Mouse (Mus musculus) cerebellum, adult 2 months (tissue): ENCODE measurements around the gene Ceacam10. TPM values are rescaled to one million over a fixed set of nuclear protein-coding genes. Genes with fewer than 3 reads are reported as not detected.
A peak's percentile ranks its signal among the peaks of the same experiment; 100 is the strongest.
"Not testable (repeated sequence)": the region's sequence is repeated elsewhere in the genome, so short reads cannot be mapped to it uniquely, and the experiment has no call there.

Experiments used
- DNase-seq, 2 experiments: peaks; one replicate each; pipeline ENCODE4 v3.0.0; 2021
- H3K27ac ChIP-seq: fragments of 200-500 bp; 2 replicates; pipeline ENCODE4 v1.5.1; 2012; ENCODE audit warnings: low read length, control low read depth, inconsistent platforms; ENCODE audit not compliant: insufficient read depth
- H3K27me3 ChIP-seq: fragments of 200-500 bp; 2 replicates; pipeline ENCODE4 v1.6.1; 2012; ENCODE audit warnings: inconsistent platforms, mild to moderate bottlenecking, low read length, moderate library complexity; ENCODE audit not compliant: control insufficient read depth, insufficient read depth
- H3K4me1 ChIP-seq: fragments of 200-500 bp; 2 replicates; pipeline ENCODE4 v1.6.1; 2011; ENCODE audit warnings: low read length; ENCODE audit not compliant: control insufficient read depth, insufficient read depth
- H3K4me3 ChIP-seq: fragments of 200-500 bp; replicated peaks from 2 replicates; pipeline ENCODE3; 2011; ENCODE audit warnings: mild to moderate bottlenecking, low read depth, low read length, control low read depth; ENCODE audit not compliant: insufficient read depth
- CTCF ChIP-seq: fragments of 200-500 bp; IDR thresholded peaks from 2 replicates; pipeline ENCODE4 v1.5.1; 2011; ENCODE audit warnings: low read depth, mild to moderate bottlenecking, control low read depth, low read length, moderate library complexity, borderline replicate concordance; ENCODE audit not compliant: insufficient read depth
- POLR2A ChIP-seq: fragments of 200-500 bp; IDR thresholded peaks from 2 replicates; pipeline ENCODE4 v1.6.1; 2011; ENCODE audit warnings: low read length, control low read depth, borderline replicate concordance; ENCODE audit not compliant: insufficient read depth
- WGBS: fragments of 180-500 bp; shearing (Covaris S2); methylation state at CpG from one replicate; pipeline ENCODE4 v1.1.7; 2018; 5-methylcytosine and 5-hydroxymethylcytosine counted together
- polyA plus RNA-seq: library from polyadenylated mRNA; depleted of rRNA; stranded (reverse); fragments of >200 nt; gene quantifications from 2 replicates; pipeline ENCODE4 v1.2.3, GENCODE M21; 2012; rRNA removed

Gene Ceacam10
- polyA plus RNA-seq, result 0.29 and 0.30 TPM in 2 replicates

GRCm38 (mm10) chr7:24776918-24777317, at the start of gene Ceacam10:
Gene Ceacam10 (plus strand): TSS chr7:24777206.
- not testable (repeated sequence) for H3K27ac ChIP-seq, H3K4me1 ChIP-seq, H3K4me3 ChIP-seq, H3K27me3 ChIP-seq, DNase-seq
- 39% methylated on average over 4 of the region's 4 CpGs for WGBS

DNA sequence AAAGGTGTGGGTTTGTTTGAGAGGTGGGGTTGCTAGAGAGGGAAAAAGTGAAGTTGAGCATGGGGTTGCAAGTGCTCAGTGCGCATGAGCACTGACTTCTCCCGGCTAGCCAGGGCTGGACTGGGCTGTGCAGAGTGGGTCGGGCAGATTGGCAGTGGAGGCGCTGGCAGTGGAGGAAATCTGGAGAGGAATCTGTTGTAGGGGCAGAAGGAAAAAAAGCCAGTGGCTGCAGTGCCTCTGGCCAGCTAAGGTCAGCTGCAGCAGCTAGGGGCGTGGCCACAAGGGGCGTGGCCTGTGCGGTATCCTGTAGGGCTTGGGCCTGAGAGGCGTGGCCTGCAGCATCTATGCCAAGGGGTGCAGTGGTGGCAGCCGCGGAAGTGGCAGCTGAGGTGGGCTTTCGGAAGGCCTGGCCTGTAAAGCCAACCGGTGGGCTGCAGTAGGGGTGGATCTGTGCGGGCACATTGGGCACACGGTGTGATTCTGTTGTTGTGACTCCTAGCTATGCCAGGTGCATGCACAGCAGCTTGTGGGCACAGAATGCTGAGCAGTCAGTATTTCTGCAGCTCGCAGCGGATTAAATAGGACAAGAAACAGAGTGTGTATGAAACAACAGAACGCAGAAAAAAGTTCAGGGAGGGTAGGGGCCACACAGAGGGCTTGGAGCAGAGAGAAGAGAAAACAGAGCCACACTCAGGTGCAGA, 40.9 kb upstream of the Ceacam10 start:
- WGBS, result 7% methylated on average over 17 of the region's 17 CpGs
- Histone ChIP-seq H3K4me3 (no peak overlapping the region), H3K27ac (no peak overlapping the region), H3K27me3 (no peaks in the 10 kb centered on the region), H3K4me1 (no peaks in the 10 kb centered on the region)
- TF ChIP-seq POLR2A, result no peak
- no peak for TF ChIP-seq CTCF
- peak in 1 of 2 experiments; percentile 2 for DNase-seq

DNA sequence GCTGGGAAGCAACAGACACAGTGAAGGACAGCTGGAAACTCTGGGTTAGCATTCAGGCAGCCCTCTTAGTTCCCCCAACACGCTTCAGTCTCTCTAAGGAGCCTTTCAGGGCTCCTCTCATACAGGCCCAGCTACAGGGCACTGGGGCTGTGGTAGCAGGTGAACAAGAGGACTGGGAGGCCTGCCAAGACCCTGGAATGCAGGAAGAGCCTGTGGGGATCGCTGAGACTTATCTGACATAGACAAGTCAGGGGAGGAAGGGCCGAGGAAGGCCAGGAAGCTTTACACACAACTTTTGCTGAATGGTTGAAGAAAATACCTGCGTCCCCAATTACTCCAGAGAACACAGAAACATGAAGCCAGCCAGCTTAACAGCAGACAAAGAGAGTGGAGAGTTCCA, 26.3 kb upstream of the Ceacam10 start:
- H3K27me3 ChIP-seq, result no peaks in the 10 kb centered on the region
- 24% methylated on average over 4 of the region's 4 CpGs for WGBS
- no peaks in the 10 kb centered on the region for H3K4me1 ChIP-seq
- H3K27ac ChIP-seq, result no peak overlapping the region
- no peak for DNase-seq
- no peak overlapping the region for H3K4me3 ChIP-seq
- TF ChIP-seq CTCF (no peak), POLR2A (no peak)

DNA sequence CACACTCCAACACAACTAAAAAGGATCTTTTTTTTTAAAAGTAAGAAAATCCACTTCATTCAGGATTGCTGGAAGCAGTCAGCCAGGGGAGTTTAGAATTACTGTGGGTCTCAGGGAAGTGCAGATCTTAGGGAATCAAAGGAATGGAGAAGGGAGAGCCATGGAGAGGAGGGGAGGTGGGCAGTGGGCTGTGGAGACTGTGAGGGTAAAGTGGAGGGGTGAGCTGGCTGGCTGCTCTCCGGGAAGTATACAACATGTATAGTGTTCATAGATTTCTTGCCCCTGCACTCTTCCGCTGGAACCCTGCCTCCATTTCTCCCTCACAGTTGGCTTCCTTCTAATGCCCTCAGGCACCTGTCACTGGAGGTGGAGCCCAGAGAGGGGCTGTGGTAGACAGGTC, 25.4 kb upstream of the Ceacam10 start:
- no peak for DNase-seq
- TF ChIP-seq CTCF, result no peak
- TF ChIP-seq POLR2A, result no peak
- no peak overlapping the region for H3K27ac ChIP-seq
- no peaks in the 10 kb centered on the region for H3K27me3 ChIP-seq
- H3K4me1 ChIP-seq, result no peaks in the 10 kb centered on the region
- H3K4me3 ChIP-seq, result no peak overlapping the region
- WGBS, result 79% methylated on average over 2 of the region's 2 CpGs

GRCm38 (mm10) chr7:24753476-24753875, 23.5 kb upstream of the Ceacam10 start:
- H3K27me3 ChIP-seq, result no peaks in the 10 kb centered on the region
- no peak overlapping the region for H3K4me3 ChIP-seq
- WGBS, result 60% methylated on average over 5 of the region's 5 CpGs
- TF ChIP-seq POLR2A (no peak), CTCF (no peak)
- DNase-seq, result no peak
- H3K4me1 ChIP-seq, result no peaks in the 10 kb centered on the region
- no peak overlapping the region for H3K27ac ChIP-seq

DNA sequence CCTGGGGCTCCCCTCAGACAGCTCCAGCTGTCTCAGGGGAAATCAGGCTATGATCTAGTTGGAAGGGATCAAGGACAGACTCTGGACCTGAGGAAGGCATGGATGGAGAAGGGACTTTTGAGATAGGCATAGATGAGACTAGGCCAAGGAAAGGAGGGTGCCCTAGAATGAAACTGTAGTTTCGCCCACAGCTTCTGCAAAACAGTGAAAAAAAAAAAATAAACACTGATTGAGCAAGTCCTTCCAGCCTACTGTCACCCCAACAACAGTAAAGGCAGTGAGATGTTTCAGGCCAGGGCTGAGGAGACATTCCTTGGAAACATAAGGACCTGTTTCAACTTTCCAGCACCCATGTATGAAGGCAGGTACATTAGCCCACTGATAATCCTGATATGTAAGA, 18.5 kb upstream of the Ceacam10 start:
- Histone ChIP-seq H3K27ac (no peak overlapping the region), H3K4me3 (no peak overlapping the region), H3K27me3 (no peaks in the 10 kb centered on the region), H3K4me1 (no peaks in the 10 kb centered on the region)
- TF ChIP-seq CTCF, result no peak
- no peak for TF ChIP-seq POLR2A
- 83% methylated on average over 1 of the region's 1 CpGs for WGBS
- no peak for DNase-seq

DNA sequence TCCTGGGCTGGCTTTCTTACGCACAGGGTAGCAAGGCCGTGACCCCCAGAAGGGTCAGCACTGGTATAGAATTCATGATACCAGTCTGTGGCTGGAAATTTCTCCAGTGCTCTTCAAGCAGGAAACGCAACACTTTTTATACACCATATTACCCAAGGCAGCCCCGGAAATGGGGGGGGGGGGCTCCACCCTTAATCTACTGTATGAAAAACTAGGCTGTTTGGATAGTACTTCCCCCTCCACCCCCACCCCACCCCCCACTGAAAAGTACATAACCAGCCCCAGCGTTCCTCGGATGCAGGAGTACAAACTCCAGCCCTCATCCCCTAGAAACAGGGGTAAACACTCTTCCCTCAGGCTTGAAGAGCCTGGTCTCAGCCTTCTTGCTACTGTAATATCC, 16.8 kb upstream of the Ceacam10 start, which contains the start of gene Cd177:
Gene Cd177, minus strand, starts transcription at position 101 of the 400 bp plus-strand sequence.
- no peak for TF ChIP-seq CTCF
- no peak for TF ChIP-seq POLR2A
- no peaks in the 10 kb centered on the region for H3K4me1 ChIP-seq
- no peaks in the 10 kb centered on the region for H3K27me3 ChIP-seq
- 79% methylated on average over 6 of the region's 6 CpGs for WGBS
- no peak within 1 kb of the TSS for H3K4me3 ChIP-seq
- no peak within 1 kb of the TSS for H3K27ac ChIP-seq
- no peak for DNase-seq

GRCm38 (mm10) chr7:24761161-24761560, 15.8 kb upstream of the Ceacam10 start:
- WGBS, result 75% methylated on average over 6 of the region's 6 CpGs
- H3K27ac ChIP-seq, result no peak overlapping the region
- H3K4me1 ChIP-seq, result no peaks in the 10 kb centered on the region
- TF ChIP-seq POLR2A (no peak), CTCF (no peak)
- no peak overlapping the region for H3K4me3 ChIP-seq
- H3K27me3 ChIP-seq, result no peaks in the 10 kb centered on the region
- no peak for DNase-seq

DNA sequence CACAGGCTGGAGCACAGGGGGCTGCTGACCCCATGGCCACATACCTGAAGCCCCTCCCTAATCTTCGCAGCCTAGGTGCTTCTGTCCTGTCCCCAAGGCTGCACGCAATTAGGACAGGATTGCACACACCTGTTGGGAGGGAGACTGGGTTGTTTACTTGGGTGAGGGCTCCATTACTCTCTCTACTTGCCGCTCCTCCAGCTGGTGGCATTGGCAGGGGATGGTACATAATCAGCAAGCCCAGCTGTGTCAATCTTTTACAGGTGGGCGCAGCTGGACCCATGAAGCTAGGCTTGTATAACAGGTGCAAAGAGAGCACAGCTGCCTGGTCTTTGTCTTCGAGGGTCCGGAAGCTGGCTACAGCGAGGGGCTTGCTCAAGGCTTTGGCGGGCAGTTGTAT, 14.4 kb upstream of the Ceacam10 start:
- H3K27ac ChIP-seq, result no peak overlapping the region
- 83% methylated on average over 8 of the region's 8 CpGs for WGBS
- no peak overlapping the region for H3K4me3 ChIP-seq
- no peak for DNase-seq
- TF ChIP-seq POLR2A (no peak), CTCF (no peak)
- H3K27me3 ChIP-seq, result no peaks in the 10 kb centered on the region
- no peaks in the 10 kb centered on the region for H3K4me1 ChIP-seq
